Mouse (Mus musculus): ENCODE data around the gene Os9.
"Not testable (repeated sequence)": the region's sequence is repeated elsewhere in the genome, so short reads cannot be mapped to it uniquely, and the experiment has no call there.

The Os9 gene

DNA sequence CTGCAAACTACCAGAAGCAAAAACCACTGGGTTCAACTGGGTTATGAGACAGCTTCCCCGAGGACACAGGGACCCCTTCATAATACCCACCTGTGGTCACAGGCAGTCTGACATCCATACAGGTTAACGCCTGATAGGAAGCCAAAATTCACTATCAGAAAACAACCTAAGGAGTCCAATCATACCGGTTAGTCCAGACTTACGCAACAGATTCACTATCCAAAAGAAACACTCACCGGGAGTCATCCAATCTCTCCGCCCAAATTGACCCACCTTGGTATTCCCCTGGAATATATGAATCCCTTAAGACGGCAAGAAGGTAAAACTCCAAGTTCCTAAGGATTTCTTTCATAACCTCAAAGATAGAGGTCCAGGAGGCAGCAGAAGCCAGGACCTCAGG lies 23.6 kb upstream of the Os9 start:
- DNase-seq, result no peak

DNA sequence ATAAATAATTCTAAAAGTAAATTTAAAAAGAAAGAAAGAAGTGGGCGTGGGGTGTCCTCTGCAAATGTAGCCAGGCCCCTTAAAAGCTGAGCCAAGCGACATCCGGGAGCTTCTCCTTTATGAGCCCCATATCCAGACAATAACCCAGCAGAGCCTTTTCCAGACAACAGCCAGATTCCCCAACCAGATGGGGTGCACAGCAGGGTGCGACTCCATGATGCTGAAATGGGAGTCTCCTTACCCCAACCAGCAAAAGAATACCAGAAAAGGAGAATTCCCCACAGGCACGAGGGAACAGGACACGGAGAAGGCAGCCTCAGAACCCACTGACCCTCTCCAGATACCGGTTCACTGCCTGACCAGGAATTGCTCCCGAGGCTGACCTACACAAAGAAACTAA lies 22.3 kb upstream of the Os9 start:
- no peak for DNase-seq

DNA sequence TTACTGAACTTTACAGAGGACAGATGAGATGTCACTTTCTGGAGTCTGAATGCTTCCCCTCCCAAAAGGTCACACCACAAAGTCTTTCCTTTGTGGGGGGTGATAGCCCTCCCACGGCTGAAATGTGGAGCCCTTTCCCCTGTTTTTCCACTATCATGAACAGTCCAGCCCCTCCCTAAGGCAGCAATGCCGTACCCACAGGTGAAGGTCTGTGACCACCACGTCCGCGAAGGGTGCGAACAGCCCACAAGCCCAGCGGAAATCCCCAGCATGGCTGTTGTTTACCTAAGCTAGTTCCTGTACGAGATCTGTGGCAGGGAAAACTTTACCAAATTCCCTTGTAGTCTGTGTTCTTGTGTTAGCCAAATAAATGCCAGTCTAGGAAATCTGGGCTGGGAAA lies 20.6 kb upstream of the Os9 start:
- DNase-seq, result peak; percentile 65 to 74

DNA sequence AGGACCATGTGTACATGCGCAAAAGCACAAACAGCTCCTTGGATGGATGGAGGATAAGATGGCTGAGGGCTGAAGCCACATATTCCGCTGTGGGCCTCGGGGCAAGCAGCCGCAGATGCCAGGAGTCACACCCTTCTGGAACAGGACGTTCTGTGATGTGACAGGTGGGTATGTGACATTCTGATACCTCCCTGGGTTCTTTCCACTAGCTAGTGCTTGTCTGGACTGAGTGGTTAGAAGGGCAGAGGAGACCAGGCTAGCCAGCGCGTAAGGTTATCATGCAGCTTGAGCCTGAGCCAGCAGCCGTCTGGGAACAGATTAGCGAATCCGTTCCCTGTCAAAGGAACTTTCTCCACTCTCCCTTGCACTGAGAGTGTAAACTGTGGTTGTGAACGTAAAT lies 20.0 kb upstream of the Os9 start:
- DNase-seq, result no peak

DNA sequence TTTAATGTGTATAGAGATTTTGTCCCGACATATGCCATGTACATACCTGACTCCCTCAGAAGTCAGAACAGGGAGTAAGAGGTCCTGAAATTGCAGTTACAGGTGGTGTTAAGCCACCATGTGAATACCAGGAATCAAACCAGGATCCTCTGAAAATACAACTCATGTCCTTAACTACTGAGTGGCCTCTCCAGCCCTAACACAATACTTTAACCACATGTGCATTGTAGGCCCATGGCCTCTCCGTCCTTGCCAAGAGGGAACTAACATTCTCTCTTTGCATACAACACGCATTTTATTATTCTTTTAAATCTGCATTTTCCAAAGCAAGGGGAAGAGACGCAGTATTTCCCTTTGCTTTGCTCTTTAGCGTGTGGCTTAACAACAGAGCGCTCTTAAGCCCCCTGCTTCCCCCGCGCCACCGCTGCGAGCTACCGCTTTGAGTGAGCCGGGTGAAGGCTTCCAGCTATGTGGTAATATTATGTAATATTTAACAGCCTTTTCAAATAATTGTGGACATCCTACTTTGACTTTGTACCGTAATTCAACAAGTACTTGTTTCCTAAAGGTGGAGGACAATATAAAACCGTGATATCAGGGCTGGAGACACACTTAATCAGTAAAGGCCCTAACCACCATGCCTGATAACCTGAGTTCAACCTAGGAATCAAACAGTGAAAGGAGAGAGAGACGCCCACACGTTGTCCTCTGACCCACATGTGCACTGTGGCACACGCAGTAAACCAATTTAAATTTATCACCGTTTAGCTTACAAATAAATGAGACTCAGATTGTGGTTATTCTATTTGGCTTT lies 17.6 kb upstream of the Os9 start:
- DNase-seq, result no peak

DNA sequence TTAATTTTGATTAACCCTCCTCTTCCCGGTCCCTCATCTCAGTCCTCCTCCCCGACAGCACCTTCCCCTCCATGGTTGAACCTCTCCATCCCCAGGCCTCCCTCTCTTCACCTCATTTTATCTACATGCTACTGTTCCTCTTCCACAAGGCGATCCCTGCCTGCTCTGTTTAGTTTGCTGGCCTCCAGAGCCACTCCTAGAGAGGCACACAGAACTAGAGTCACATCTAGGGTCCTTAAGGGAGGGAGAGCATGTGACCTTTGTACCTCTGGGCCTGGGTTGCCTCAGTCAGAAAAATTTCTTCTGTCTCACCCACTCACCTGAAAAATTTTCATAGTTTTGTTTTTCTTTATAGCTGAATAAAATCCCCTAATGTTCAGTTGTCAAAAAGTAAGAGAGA lies 17.0 kb upstream of the Os9 start:
- DNase-seq, result no peak

DNA sequence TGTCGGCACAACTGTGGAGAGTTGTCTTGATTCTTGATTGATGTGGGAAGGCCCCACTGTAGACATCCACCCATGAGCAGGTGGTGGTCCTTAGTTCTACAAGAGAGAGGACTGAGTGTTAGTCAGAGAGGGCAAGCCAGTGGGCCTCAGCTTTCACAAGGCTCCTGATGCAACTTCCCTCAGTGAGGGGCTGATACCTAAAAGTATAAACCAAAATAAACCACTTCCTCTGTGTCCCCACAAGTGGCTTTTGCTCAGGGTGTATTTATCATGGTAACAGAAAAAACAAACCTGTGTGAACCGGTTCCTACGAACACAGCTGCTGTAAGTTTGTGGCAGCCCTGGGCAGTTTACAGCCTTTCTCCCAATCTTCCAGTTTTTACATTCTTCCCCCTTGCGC lies 15.6 kb upstream of the Os9 start:
- DNase-seq, result peak; percentile 32 to 46

DNA sequence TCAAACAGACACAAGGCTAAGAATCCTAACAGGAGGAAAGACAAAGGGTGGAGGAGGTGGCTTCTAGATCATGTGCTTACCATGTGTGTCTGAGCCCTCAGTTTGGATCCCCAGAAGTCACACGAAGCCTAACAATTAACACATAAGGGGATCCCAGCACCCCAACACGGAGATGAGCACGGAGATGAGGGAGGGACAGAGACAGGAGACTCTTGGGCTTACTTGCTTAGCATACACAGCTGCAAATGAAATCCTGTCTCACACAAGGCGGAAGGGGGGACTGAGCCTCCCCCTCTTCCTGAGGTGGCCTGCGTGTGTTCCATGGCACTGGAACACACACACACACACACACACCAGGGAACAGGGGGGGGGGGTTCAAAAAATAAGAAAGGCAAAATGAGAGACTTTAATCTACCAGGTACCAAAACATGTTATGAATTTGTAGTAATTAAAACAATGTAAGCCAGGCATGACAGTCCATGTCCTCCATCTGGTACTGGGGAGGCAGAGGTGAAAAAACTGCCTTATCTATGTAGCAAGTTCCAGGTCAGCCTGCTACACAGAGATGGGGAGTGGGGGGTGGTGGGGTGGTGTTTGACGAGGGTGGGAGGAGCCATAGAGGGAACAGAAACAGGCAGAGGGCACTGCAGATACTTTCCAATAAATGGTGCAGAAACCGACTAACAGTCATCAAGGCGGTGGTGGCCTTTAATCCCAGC lies 14.3 kb upstream of the Os9 start:
- DNase-seq, result peak; percentile 60 to 74

DNA sequence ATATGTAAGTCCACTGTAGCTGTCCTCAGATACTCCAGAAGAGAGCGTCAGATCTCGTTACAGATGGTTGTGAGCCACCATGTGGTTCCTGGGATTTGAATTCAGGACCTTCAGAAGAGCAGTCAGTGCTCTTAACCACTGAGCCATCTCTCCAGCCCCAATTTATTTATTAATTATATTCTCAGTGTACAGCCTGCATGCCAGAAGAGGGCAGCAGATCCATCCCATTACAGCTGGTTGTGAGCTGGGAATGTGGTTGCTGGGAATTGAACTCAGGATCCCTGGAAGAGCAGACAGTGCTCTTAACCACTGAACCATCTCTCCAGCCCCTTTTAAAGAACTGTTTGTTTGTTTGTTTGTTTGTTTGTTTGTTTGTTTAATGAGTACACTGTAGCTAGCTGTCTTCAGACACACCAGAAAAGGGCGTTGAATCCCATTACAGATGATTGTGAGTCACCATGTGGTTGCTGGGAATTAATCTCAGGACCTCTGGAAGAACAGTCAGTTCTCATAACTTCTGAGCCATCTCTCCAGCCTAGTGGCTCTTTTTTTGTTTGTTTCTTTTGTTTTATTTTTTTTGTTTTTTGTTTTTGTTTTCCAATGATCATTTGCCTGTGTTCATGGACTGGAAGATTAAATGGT lies 13.6 kb upstream of the Os9 start:
- not testable (repeated sequence) for DNase-seq

DNA sequence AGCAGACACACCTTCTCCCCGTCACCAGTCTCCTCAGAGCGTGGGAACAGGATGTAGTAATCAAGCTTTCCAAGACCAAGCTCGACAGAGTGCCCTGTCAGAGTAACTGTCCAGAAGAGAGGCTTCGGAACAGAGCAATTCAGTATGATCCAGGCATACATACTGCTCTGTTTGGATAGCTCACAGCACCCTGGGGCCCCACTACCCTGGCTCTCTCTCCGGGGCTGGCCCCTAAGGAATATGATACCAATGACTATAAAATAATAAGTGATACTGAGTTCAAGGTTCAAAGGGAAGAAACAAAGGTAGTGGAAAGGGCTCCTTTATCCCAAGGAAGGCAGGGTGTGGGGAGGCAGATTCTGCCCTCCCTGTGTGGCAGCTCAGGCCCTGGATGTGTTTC lies 11.5 kb upstream of the Os9 start:
- DNase-seq, result no peak

DNA sequence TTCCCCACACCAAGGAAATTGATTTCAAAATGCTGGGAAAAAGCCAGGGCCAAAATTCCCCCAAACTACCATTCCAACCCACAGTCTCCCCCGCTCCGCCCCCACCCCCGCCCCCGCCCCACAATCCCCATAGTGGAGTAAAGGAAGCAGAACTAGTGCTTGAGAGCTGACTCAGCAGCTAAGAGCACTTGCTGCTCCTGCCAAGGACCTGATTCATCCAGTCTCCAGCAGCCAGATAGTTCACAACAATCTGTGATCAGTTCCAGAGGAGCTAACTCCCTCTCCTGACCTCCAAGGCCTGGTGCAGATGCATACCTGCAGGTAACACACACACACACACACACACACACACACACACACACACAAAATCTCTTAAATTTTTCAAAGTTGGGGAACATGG lies 8.5 kb upstream of the Os9 start:
- DNase-seq, result no peak

DNA sequence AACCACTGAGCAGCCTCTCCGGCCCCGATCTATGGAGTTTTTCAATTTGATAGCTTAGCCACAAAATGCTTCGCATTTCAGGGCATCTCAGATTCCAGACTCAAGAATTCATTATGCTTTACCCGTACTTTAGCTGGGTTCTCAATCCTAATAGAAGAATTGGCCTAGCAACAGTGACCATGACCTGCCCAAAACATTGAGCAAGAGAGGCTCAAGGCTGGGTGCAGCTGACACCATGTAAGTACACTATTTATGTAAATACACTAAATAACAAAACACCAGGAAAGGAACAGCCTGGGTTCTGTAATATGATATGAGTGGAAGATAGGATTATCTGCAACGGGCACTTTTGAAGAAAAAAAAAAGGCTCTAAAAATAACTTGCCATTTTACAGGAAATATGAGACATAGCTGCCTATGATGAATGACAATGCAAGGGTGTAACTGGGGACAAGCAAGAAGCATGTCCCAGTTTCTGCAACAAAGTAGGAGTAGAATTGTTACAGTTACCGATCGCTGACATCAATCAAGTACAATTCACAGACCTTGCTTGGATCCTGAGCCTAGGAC lies 6.9 kb upstream of the Os9 start:
- DNase-seq, result no peak

DNA sequence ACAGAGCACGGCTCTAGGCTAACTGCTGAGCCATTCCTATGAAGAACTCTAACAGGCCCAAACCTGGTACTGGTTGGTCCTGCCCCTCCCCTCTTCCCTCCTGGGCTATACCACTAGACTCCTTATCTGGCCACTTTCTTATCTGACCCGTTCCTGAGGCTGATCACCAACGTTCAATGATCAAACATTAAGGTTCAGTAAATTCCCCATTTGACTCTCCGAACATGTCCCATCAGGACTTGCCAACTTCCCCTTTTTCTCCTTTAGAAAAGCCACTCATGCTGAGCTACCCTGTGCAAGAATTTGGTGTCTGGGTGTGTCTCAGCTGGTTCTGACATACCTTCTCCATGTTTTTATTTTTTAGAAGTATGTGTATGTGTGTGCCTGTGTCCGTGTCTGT lies 5.6 kb upstream of the Os9 start:
- DNase-seq, result no peak

DNA sequence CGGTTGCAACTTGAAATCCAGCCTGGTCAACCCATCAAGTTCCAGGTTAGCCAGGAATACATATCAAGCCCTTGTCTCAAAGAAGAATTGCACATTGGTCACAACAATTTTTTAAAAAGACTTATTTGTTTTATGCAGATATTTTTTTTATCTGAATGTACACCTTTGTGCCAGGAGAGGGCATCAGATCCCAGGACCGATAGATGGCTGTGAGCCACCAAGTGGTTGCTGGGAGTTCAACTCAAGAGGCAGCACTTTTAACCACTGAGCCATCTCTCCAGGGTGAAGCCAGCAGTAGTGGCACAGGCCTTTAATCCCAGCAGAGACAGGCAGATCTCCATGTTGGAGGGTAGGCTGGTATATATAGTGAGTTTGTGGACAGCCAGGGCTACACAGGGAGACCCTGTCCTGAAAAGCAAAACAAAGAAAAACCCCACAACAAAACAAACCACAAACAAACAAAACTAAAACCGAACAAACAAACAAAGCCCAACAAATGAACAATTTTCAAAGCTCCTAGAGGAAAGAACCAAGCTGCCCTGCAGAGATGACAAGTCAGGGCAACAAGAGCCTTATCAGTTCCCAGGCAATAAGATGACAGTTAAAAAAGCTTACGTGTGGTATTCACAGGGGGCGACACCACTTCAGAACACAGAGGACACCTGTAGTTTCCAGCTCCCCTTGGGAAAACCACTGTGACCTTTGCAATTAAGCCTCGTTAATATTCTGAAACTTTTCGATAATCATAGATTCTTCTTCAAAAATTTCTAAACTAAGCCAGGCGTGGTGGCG lies 4.5 kb upstream of the Os9 start:
- DNase-seq, result peak; percentile 37 to 56

DNA sequence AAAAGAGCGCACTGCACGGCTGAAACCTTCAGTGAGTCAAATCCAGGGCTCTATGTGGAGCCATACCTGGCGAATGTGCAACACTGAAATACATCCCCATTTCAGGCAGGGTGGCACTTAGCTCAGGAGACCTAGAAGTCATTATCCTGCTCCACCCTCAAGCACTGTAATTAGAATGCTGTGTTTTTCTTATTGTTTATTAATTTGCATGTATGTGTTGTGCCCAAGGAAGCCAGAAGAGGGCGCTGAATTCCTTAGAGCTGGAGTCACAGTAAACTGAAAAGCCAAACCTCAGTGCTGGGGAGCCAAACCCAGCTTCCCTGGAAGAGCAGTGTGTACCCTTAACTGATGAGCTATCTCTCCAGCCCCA lies 2.5 kb upstream of the Os9 start:
- peak; percentile 54 to 63 for DNase-seq

DNA sequence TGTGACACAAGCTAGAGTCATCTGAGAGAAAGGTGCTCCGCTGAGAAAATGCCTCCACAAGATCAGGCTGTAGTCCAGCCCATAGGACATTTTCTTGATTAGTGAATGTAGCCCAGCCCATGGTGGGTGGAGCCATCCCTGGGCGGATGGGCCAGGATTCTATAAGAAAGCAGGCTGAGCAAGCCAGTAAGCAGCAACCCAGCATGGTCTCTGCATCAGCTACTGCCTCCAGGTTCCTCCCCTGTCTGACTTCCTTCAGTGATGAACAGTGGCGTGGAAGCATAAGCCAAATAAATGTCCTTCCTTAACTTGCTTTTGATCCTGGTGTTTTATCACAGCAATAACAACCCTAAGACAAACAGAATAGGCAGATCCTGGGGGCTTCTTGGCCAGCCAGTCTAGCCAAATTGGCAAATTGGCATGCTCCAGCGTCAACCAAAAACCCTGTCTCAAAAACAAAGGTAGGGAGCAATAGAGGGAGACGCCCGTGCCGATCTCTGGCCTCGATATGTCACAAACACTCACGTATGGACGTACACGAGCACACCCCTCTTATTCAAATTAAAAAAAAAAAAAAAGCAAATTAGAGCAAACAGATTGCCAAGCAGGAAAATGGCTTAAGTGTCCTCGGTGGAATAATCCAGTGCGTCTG lies 2.0 kb upstream of the Os9 start:
- no peak for DNase-seq

DNA sequence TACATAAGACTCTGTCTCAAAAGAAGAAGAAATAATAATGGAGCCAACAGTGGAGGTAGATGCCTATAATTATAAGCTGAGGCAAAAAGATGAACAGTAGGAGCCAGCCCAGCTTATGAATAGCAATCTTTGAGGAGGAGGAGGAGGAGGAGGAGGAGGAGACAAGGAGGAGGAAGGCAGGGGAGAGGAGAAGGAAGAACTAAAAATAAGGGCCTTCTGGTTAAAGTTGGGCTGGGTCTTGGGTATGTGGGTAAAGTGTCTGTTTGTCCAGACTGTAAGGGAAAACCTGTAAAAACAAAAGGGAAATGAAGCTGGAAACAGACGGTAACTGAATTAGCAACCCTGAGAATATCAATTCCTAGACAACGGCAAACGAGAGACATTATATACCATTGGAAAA lies 1.1 kb upstream of the Os9 start:
- DNase-seq, result no peak

DNA sequence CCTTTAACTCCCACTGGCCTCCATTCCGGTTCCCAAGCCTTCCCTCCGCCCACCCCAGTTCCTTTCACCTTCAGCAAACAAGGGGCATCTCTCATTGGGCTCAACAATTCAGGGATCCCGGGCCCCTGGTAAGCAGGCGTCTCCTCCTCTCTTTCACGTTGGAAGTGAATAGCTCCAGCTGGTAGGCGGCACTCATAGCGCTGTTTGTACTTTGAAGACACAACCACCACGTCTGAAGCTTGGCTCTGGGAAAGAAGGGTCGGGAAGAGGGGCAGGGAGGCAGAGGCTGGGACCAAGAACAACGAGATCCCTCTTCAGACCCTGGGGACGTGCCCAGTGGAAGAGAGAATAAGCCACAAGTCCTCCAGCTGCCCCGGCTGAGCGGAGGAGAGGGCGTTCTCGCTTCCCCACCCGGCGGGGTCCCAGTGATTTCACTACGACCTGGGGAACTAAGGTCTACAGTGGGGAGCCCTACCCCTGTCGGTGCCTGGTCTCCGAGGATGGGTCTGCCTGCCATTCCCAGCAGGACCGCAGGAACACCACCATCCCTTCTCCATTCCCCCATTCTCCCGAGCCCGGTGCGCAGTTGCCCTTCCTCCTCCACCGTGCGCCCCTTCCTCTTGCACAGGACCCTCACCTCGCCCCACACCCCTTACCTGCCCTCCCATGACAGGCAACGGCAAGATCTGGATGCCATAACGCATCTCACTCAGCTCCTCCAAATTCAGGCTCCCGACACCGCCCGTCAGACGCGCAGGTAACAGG lies 448 bp downstream of the Os9 start:
- no peak for DNase-seq

DNA sequence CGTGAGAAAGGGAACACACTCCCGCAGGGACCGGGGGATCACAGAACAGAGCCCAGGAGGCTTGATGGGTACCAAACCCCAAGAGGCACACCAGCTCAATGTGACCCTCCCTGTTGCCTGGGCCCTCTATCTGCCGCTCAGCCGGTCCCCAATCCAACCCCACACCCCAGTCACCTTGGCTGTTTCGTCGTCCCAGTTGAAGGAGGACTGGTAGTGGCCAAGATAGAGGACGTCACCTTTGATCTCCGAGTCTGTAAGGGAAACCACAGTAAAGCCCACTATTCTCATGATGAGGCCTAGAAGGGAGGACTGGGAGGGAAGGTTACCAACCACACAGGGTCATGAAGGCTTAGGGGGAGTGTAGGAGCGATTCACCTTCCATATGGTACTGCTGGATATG lies 1.7 kb downstream of the Os9 start:
- no peak for DNase-seq

DNA sequence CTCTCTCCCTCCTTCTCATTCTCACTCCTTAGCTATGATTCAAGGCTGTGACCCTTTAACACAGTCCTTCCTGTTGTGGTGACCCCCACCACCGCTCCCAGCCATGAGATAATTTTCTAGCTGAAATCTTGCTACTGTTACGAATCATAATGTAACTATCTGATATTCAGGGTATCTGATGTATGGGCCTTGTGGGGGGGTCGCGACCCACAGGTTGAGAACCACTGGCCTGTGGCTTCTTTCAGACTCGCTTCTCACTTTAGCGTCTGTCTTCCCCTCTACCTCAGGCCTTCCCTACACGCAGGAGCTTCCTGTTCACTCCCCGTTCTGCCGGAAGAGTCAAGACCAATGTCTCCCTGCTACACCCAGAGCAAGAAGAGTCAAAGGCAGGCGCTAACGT lies 2.5 kb downstream of the Os9 start:
- no peak for DNase-seq

DNA sequence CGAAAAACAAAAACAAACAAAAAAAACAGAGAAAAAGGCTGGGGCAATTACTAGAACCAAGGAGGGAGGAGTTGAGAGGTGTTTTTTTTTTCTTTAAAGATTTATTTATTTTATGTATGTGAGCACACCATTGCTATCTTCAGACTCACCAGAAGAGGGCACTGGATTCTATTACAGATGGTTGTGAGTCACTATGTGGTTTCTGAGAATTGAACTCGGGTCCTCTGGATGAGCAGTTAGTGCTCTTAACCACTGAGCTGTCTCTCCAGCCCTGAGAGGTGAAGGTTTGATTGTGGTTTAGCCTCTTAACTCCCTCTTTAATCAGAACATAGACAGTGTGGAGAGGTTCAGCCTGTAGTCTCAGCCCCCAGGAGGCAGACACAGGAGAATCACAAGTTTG lies 5.9 kb downstream of the Os9 start:
- DNase-seq, result no peak

DNA sequence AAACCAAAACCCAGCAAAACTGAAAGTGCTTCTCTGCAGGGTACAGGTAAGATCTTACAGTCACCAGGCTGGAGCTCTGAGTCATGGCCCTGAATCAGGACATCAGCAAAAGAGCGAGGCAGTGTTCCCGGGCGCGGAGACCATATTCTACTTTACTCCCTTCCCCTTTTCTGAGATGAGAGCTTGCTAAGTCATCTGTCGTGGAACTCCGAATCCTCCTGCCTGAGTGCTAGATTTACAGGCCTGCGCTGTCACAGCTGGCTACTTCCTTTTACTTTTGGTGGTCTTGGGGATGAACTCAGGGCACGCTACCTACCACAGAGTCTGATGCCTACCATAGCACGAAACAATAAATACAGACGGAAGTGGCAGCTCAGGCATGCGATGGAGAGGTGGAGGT lies 6.5 kb downstream of the Os9 start:
- no peak for DNase-seq

Measured in thymus, postnatal 36 days (tissue).